Mouse (Mus musculus): ENCODE measurements at regions not wholly inside any gene's neighbourhood (a gene's known extent, or its start where the extent isn't known, plus 50 kb on each side); places are given as distances from the start of the nearest gene placed in this dataset.

- no peak for TF ChIP-seq CTCF (IDR thresholded peaks at IDR 0.05; ENCODE audit: low read depth)
- no peak for TF ChIP-seq EP300 (optimal IDR thresholded peaks at IDR 0.05)
Measured at GRCm38 (mm10) chr16:82460872-82461271, 367.3 kb upstream of the Gm21833 start.
